Mouse (Mus musculus) layer of hippocampus, postnatal 36 days (tissue): Measurements from ENCODE around the gene Creb3. TPM values are rescaled to one million over a fixed set of nuclear protein-coding genes. Genes with fewer than 3 reads are reported as not detected.

Experiments
- DNase-seq, 2 experiments: peaks; one replicate each; pipeline ENCODE4 v3.0.0; 2022
- total RNA-seq, 2 experiments: library from RNA; stranded (reverse); gene quantifications; 2 replicates each; pipeline ENCODE4 v1.2.3; 2021

Gene Creb3
- total RNA-seq, 2 experiments from 2014 or later, result 72.6 to 73.2 TPM

- DNase-seq, result no peak
Measured at GRCm38 (mm10) chr4:43558028-43558630, 4.0 kb upstream of the Creb3 start.

GRCm38 (mm10) chr4:43558631-43559356 is 3.3 kb upstream of the Creb3 start:
- DNase-seq, result no peak

GRCm38 (mm10) chr4:43559519-43560242 is 2.5 kb upstream of the Creb3 start:
- DNase-seq, result no peak

DNA sequence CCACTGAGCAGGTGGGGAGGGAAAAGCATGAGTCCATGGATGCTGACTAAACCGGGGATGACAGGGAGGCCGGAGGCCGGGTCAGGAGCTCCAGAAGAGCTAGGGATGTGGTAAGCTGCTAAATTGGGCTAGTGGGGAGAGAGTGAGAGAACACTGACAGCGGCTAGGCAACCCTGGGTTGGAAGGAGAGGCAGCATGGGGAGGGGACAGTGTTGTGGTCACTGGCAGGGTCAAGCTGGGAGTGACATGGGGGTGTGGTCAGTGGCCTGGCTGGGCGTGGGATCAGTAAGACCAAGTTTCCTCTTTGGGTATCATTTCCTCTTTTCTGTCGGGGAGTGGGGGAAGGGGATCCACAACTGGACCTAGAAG is 1.9 kb upstream of the Creb3 start:
- no peak for DNase-seq

DNA sequence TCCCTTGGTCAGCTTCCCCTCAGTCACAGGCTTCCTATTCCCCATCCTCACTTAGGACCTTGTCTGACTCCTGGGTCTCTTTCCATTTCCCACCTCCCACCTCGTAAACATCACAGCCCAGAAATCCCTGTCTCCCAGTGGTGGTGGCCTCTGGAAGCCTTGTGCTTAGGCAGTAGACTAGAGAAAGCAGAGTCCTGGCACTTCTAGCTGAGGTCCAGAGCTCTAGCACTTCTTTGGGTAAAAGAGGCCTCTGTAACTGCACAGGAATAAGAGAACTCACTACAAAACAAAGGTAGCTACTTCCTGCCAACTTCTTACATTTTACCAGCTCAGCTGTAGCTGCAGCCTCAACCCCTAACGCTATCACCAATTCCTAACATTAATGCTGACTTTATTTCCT is 1.2 kb upstream of the Creb3 start:
- DNase-seq, result no peak

DNA sequence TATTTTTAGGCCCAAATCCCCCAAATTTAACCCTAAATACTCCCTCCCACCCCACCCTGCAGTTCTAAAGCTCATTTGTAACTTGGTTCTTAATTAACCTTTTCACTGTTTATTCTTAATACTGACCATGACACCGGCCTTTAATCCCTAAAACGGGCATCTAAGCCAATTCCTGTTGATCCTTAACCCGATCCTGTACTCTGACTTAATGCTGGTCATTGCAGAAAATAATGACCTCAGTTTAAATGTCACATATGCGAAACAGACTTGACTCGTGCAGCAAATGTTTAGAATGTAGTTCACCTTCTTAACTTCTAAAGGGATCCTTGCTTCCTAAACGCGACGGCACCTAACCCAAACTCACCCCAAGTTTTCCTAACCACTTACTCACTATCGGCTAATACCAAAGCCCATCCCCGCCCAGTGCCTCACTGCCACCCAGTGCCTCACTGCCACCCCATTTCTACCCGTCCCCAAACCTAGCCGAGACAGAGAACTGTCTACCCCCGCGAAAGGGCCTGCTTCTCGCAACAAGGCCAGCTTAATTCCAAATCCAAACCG is 616 bp upstream of the Creb3 start:
- no peak for DNase-seq

GRCm38 (mm10) chr4:43562769-43563600 is 853 bp downstream of the Creb3 start:
- DNase-seq, result no peak

DNA sequence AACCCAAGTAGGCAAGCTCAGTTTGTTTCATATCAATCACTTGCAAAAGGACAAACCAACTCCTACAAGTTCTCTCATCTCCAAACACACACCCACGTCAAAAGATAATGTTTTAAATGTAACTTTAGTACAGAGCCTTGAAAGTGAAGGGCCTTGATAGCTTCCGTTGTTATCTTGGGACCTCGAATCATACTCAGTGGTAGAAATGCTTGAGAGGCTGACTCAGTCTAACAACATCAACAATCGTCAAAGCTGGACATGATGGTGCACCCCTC is 1.4 kb downstream of the Creb3 start:
- no peak for DNase-seq

- no peak for DNase-seq
Measured at GRCm38 (mm10) chr4:43564231-43564630, 2.1 kb downstream of the Creb3 start.

DNA sequence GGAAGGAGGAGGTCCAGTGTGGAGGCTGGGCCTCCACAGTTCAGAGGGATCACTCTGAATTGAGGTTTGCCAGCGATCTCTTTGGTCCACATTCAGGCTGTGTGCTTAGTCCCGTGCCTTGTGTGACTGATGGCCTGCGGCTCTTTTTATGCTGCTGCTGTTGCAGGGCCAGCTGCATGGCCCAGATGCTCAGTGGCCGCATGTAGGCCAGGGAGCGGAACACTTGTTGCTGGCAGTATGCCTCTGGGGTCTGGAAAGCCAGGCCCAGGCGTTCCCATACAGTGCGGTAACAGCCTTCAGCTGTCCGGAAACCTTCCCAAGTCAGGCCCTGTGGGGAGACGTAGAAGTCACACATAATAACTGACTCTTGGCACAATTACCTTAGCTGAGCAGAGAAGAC is 5.0 kb downstream of the Creb3 start:
- DNase-seq, result no peak

- DNase-seq, result no peak
Measured at GRCm38 (mm10) chr4:43571395-43572045, 9.4 kb downstream of the Creb3 start.

DNA sequence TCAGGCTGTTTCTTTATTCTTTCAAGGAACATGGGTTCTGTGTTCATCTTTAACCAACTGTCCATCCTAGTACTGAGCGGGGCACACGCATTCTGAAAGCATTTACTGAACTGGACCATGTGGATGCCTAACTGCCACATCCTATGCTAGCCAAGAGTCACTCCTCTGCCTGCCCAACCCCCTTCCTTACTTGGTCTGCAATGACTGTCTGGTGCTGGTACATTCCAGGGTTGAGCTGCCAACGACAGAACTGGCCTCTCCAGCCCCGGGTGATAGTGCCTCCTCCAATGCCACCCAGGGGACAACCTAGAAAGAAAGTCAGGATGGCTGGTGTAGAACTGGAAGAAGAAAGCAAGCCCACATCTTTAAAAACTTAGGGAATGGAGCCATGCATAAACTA is 11.4 kb downstream of the Creb3 start:
- DNase-seq, result no peak

GRCm38 (mm10) chr4:43575356-43575755 is 13.2 kb downstream of the Creb3 start:
- DNase-seq, result no peak

DNA sequence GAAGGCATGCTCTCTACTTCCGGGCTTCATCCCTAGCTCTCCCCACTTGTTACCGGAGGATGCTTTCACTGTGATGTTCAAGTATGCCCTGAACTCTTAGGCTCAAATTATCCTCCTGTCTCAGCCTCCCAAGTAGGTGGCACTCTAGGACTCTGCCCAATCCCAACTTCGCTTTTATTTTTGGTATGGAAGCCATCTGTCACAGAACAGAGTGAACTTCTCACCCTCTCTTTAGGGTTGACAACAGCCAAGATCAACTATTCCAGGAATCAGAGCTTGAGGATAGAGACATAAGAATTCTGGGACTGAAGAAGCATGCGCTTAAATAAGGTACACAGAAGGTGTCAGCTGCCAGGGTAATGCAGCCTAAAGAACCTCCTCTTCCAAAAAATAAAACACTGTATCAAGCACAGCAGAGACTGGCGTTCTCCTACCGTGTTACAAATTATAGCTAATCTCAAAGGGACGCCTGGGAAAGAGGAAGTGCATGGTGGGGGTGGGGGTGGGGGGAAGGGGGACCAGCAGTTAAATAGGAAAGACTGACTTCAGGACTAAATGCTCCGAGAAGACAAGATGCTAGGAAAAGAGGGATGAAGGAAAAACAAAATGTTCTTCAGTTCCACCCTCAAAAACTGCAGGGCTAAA is 15.2 kb downstream of the Creb3 start:
- DNase-seq, result no peak

GRCm38 (mm10) chr4:43578376-43579204 is 16.5 kb downstream of the Creb3 start, which contains the start of the genes Rgp1 and Gba2:
TSS of gene Rgp1 (plus strand) at chr4:43578715.
TSS of gene Gba2 (minus strand) at chr4:43578873.
- peak; percentile 88 for DNase-seq

DNA sequence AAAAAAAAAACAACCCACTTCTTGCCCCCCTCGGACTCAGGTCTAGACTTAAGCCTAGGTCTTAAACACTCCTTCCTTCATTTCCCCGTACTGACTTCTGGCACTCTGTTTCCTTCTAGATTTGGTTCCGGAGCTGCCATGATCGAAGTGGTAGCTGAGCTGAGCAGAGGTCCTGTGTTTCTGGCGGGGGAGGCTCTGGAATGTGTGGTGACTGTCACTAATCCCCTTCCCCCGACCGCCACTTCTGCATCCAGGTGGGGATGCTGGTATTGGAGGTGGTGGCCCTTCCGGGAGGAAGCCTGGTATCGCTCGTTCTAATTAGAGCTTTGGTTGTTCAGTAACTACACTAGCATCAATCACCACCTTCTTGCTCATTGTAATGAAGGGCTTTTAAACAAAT is 17.1 kb downstream of the Creb3 start:
- no peak for DNase-seq

DNA sequence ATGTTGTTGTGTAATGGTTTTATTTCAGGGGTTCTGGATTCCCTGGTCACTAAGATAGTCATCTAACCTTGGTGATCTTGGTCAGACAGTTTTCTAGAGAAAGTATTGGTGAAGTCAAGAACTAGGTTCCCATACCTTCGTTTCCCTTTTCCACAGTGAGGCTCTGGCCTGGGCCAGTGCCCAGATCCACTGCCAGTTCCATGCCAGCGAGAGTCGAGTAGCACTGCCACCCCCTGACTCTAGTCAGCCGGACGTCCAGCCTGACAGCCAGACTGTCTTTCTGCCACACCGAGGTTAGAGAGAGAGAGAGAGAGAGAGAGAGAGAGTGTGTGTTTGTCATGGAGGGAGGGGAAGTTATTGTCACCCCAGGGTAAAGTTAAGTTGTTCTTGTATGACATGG is 17.6 kb downstream of the Creb3 start:
- no peak for DNase-seq

DNA sequence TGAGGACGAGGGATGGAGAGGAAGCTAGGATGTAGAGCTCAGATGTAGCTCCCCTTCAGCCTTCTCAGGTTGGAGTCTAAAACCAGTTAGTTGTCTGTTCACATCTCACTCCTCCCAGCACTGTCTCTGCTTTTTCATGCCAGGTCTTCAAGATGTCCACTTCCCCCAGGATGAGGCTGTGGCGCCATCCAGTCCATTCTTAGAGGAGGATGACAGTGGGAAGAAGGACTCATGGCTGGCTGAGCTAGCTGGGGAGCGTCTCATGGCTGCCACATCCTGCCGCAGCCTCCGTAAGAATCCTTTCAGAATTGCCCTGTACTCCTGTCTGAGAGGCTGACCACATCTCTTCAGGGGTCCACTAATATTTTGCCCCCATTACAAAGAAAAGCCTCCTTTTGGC is 18.6 kb downstream of the Creb3 start:
- no peak for DNase-seq

GRCm38 (mm10) chr4:43581381-43581780 is 19.2 kb downstream of the Creb3 start:
- no peak for DNase-seq

- DNase-seq, result no peak
Measured at GRCm38 (mm10) chr4:43582241-43582640, 20.1 kb downstream of the Creb3 start.

GRCm38 (mm10) chr4:43583421-43583820 is 21.3 kb downstream of the Creb3 start:
- no peak for DNase-seq
